8 mouse cellular contexts compared by ENCODE assay signal in genomic region chr12:80894973-80895570, GRCm38 (mm10). TPM values are rescaled to one million over a fixed set of nuclear protein-coding genes. Genes with fewer than 3 reads are reported as not detected.
DNase-seq lines count a peak whose midpoint lies in the region; ATAC-seq and TF ChIP-seq lines count a peak whose summit lies in the region.

No protein-coding gene starts in this region.

- no peaks in the 10 kb centered on the region for H3K36me3 ChIP-seq in CH12.LX (replicated peaks in 1 of 2; ENCODE audit: control insufficient read depth in 1 of 2, insufficient read depth in 1 of 2, low read length in 1 of 2)
- no peaks in the 10 kb centered on the region for H3K36me3 ChIP-seq in heart, embryonic 14.5 days (ENCODE audit: control insufficient read depth, insufficient read depth, low read length)
- H3K36me3 ChIP-seq in kidney, postnatal 0 days (ENCODE audit: insufficient read depth, low read length): no peaks in the 10 kb centered on the region
- H3K36me3 ChIP-seq in liver, adult 2 months (ENCODE audit: control insufficient read depth, insufficient read depth, low read length): no peaks in the 10 kb centered on the region
- H3K36me3 ChIP-seq in myocyte (ENCODE audit: control insufficient read depth, insufficient read depth): no peaks in the 10 kb centered on the region
- no peaks in the 10 kb centered on the region for H3K36me3 ChIP-seq in stomach, embryonic 14.5 days (ENCODE audit: control insufficient read depth, insufficient read depth, low read length)

- dilution Hi-C loops in CH12.LX (cut with MboI; ENCODE audit: extremely low pct_ligation_motif_present, extremely low pct_unique_long_range_greater_than_20kb, low sequenced_read_pairs): no loop called here

- peak; percentile 100 for TF ChIP-seq RAD21 in CH12.LX (IDR thresholded peaks at IDR 0.05; ENCODE audit: low read depth, low read length)

- H3K79me2 ChIP-seq in CH12.LX (replicated peaks; ENCODE audit: control insufficient read depth, extremely low read depth, insufficient read depth, poor library complexity, severe bottlenecking) (no peaks in the 10 kb centered on the region), myocyte (ENCODE audit: control insufficient read depth, insufficient read depth) (no peaks in the 10 kb centered on the region)
- no peaks in the 10 kb centered on the region for H3K79me2 ChIP-seq in liver, adult 2 months (ENCODE audit: control insufficient read depth, insufficient read depth, low read length)

- ATAC-seq in erythroblast, adult 5-6 weeks (replicated peaks; ENCODE audit: low FRiP score, poor library complexity, severe bottlenecking): peak; percentile 90
- no peak for ATAC-seq in heart, embryonic 14.5 days (ENCODE audit: insufficient number of reproducible peaks, insufficient read depth, low FRiP score, low read depth)
- ATAC-seq in kidney, postnatal 0 days (replicated peaks; ENCODE audit: low FRiP score, low read depth): peak; percentile 36; the same call in 1 of the 2 replicates
- peak; percentile 90; the same call in 1 of the 2 replicates for ATAC-seq in stomach, embryonic 14.5 days (ENCODE audit: insufficient number of reproducible peaks, insufficient read depth, low FRiP score, low read depth)

- peak; percentile 57 for DNase-seq in CH12.LX (ENCODE audit: extremely low read depth)
- DNase-seq in brain, embryonic 14.5 days (ENCODE audit: low read depth): peak; percentile 94
- peak; percentile 93 for DNase-seq in kidney, postnatal 0 days (ENCODE audit: low spot score)
- DNase-seq in liver, adult 2 months (ENCODE audit: extremely low read depth, low read depth, low spot score): peak; percentile 75

- H3K27ac ChIP-seq in CH12.LX (ENCODE audit: insufficient read depth, low read depth): no peak overlapping the region
- H3K27ac ChIP-seq in heart, embryonic 14.5 days (replicated peaks in 1 of 2; ENCODE audit: control insufficient read depth in 1 of 2, insufficient read depth in 1 of 2, low read depth in 2 of 2, low read length in 2 of 2): no peak overlapping the region
- H3K27ac ChIP-seq in kidney, postnatal 0 days: no peak overlapping the region
- H3K27ac ChIP-seq in liver, adult 2 months (replicated peaks; ENCODE audit: insufficient read depth, low read depth, low read length): no peak overlapping the region
- H3K27ac ChIP-seq in stomach, embryonic 14.5 days (ENCODE audit: low read length): no peak overlapping the region

- no peak overlapping the region for H3ac ChIP-seq in myocyte (ENCODE audit: control insufficient read depth, insufficient read length)

- TF ChIP-seq CTCF in CH12.LX (conservative IDR thresholded peaks at IDR 0.05 in 1 of 2, IDR thresholded peaks at IDR 0.05 in 1 of 2; ENCODE audit: low read depth in 2 of 2, low read length in 2 of 2): peak; percentile 91 to 99
- TF ChIP-seq CTCF in brain, embryonic 14.5 days (IDR thresholded peaks at IDR 0.05; ENCODE audit: borderline replicate concordance, extremely low read depth, insufficient read depth, insufficient read length): peak; percentile 100
- TF ChIP-seq CTCF in kidney, postnatal 0 days (IDR thresholded peaks at IDR 0.05; ENCODE audit: low read depth): peak; percentile 98
- peak; percentile 100 for TF ChIP-seq CTCF in liver, adult 2 months (IDR thresholded peaks at IDR 0.05; ENCODE audit: low read depth, low read length)

- no peak for TF ChIP-seq EP300 in CH12.LX (IDR thresholded peaks at IDR 0.05; ENCODE audit: low read length)

- TF ChIP-seq POLR2A in CH12.LX (IDR thresholded peaks at IDR 0.05; ENCODE audit: low read depth, low read length) (no peak), myocyte (IDR thresholded peaks at IDR 0.05; ENCODE audit: insufficient read length, low read depth) (no peak)
- TF ChIP-seq POLR2A in brain, embryonic 14.5 days (IDR thresholded peaks at IDR 0.05; ENCODE audit: borderline replicate concordance, extremely low read depth, insufficient read depth, insufficient read length, poor library complexity, severe bottlenecking): no peak
- TF ChIP-seq POLR2A in liver, adult 2 months (IDR thresholded peaks at IDR 0.05; ENCODE audit: extremely low read depth, insufficient read depth, low read length): no peak

- H3K27me3 ChIP-seq in CH12.LX (replicated peaks) (peaks cover 14% of the 10 kb centered on the region), myocyte (ENCODE audit: control insufficient read depth, insufficient read depth, insufficient read length) (peaks cover 8% of the 10 kb centered on the region)
- H3K27me3 ChIP-seq in heart, embryonic 14.5 days (ENCODE audit: control insufficient read depth, insufficient read depth, low read length): no peaks in the 10 kb centered on the region; the same call in 1 of the 2 replicates
- no peaks in the 10 kb centered on the region for H3K27me3 ChIP-seq in kidney, postnatal 0 days (ENCODE audit: insufficient read depth, low read length)
- no peaks in the 10 kb centered on the region for H3K27me3 ChIP-seq in liver, adult 2 months (ENCODE audit: control insufficient read depth, insufficient read depth, low read length)
- H3K27me3 ChIP-seq in stomach, embryonic 14.5 days (ENCODE audit: control insufficient read depth, insufficient read depth, low read length): no peaks in the 10 kb centered on the region

- in situ Hi-C loops in CH12.LX (cut with MboI; ENCODE audit: low pct_ligation_motif_present, low pct_unique_long_range_greater_than_20kb, low sequenced_read_pairs): loop anchor here (5.0 kb wide), 1 partner anchor 128 kb away; no protein-coding TSS in a partner anchor

- no peak overlapping the region for H3K9ac ChIP-seq in CH12.LX (ENCODE audit: insufficient read depth, low read depth)
- no peak overlapping the region for H3K9ac ChIP-seq in heart, embryonic 14.5 days (ENCODE audit: low read length)
- no peak overlapping the region for H3K9ac ChIP-seq in kidney, postnatal 0 days (ENCODE audit: low read depth, low read length)
- no peak overlapping the region for H3K9ac ChIP-seq in liver, adult 2 months (ENCODE audit: low read depth, low read length)
- no peak overlapping the region for H3K9ac ChIP-seq in stomach, embryonic 14.5 days (replicated peaks; ENCODE audit: low read depth, low read length)

- H3K4me1 ChIP-seq in CH12.LX (ENCODE audit: control insufficient read depth in 1 of 2, insufficient read depth in 2 of 2): no peaks in the 10 kb centered on the region
- peaks cover 0 to 3% of the 10 kb centered on the region in 2 experiments; a peak in 1 of 4 replicates for H3K4me1 ChIP-seq in heart, embryonic 14.5 days (ENCODE audit: control insufficient read depth in 2 of 2, insufficient read depth in 2 of 2, low read length in 2 of 2)
- H3K4me1 ChIP-seq in kidney, postnatal 0 days (replicated peaks; ENCODE audit: insufficient read depth, low read length): no peaks in the 10 kb centered on the region
- peaks cover 4% of the 10 kb centered on the region; the same call in 1 of the 2 replicates for H3K4me1 ChIP-seq in liver, adult 2 months (ENCODE audit: control insufficient read depth, insufficient read depth, low read length)
- no peaks in the 10 kb centered on the region for H3K4me1 ChIP-seq in stomach, embryonic 14.5 days (ENCODE audit: control insufficient read depth, insufficient read depth, low read length)

- H3K4me2 ChIP-seq in CH12.LX (ENCODE audit: insufficient read depth, low read depth, poor library complexity, severe bottlenecking): peak overlapping the region; percentile 29; the same call in 1 of the 2 replicates
- peak overlapping the region; percentile 45 for H3K4me2 ChIP-seq in heart, embryonic 14.5 days (ENCODE audit: low read length)
- H3K4me2 ChIP-seq in kidney, postnatal 0 days (ENCODE audit: low read length): peak overlapping the region; percentile 43
- peak overlapping the region; percentile 63 for H3K4me2 ChIP-seq in myocyte (ENCODE audit: low read depth)
- peak overlapping the region; percentile 30; the same call in 1 of the 2 replicates for H3K4me2 ChIP-seq in stomach, embryonic 14.5 days (replicated peaks; ENCODE audit: low read depth, low read length)

- H3K9me3 ChIP-seq in CH12.LX (replicated peaks; ENCODE audit: low read length): peaks cover 4% of the 10 kb centered on the region
- H3K9me3 ChIP-seq in heart, embryonic 14.5 days (ENCODE audit: control insufficient read depth, low read length): peaks cover 3% of the 10 kb centered on the region; the same call in 1 of the 2 replicates
- no peaks in the 10 kb centered on the region for H3K9me3 ChIP-seq in kidney, postnatal 0 days (replicated peaks; ENCODE audit: low read length)
- no peaks in the 10 kb centered on the region for H3K9me3 ChIP-seq in stomach, embryonic 14.5 days (ENCODE audit: control insufficient read depth, low read depth, low read length)

- WGBS in heart, embryonic 14.5 days: 14% methylated on average over 19 of the region's 19 CpGs
- 16% methylated on average over 19 of the region's 19 CpGs for WGBS in kidney, postnatal 0 days
- WGBS in liver, adult 2 months: 21% methylated on average over 19 of the region's 19 CpGs
- WGBS in stomach, embryonic 14.5 days: 15% methylated on average over 19 of the region's 19 CpGs

- no peak overlapping the region for H3K4me3 ChIP-seq in CH12.LX (replicated peaks in 1 of 3; ENCODE audit: low read depth in 2 of 3, low read length in 2 of 3, poor library complexity in 1 of 3)
- peak overlapping the region in 1 of 2 experiments; percentile 18; a peak in 1 of 4 replicates for H3K4me3 ChIP-seq in heart, embryonic 14.5 days (ENCODE audit: control insufficient read depth in 1 of 2, insufficient read depth in 1 of 2, low read depth in 1 of 2, low read length in 2 of 2)
- H3K4me3 ChIP-seq in kidney, postnatal 0 days (replicated peaks; ENCODE audit: low read depth, low read length): no peak overlapping the region
- H3K4me3 ChIP-seq in liver, adult 2 months (ENCODE audit: insufficient read depth, low read depth, low read length): no peak overlapping the region
- no peak overlapping the region for H3K4me3 ChIP-seq in myocyte
- no peak overlapping the region for H3K4me3 ChIP-seq in stomach, embryonic 14.5 days (ENCODE audit: low read depth, low read length)

TF ChIP-seq in CH12.LX, 34 proteins besides CTCF, POLR2A, EP300 and RAD21 (continues in another document):
- TF ChIP-seq HCFC1 (IDR thresholded peaks at IDR 0.05; ENCODE audit: low read depth, low read length): no peak

TF ChIP-seq in myocyte, 11 proteins besides CTCF, POLR2A, EP300 and RAD21 (continues in another document):
- no peak for TF ChIP-seq TCF12 (IDR thresholded peaks at IDR 0.05; ENCODE audit: insufficient read depth, poor library complexity, severe bottlenecking)

RNA-seq across cellular contexts. Expression of gene Srsf5, which starts 50.2 kb away (rescaled TPM):
- total RNA-seq in CH12.LX (2012; rRNA removed) (260 and 311 TPM in 2 replicates), CH12.LX (2014; rRNA removed) (459 and 511 TPM in 2 replicates)
- polyA plus RNA-seq in CH12.LX (2012; ENCODE audit: insufficient read length, low read depth) (549 and 597 TPM in 2 replicates), myocyte (2012; fragmentation: generic; extraction: Trizol) (123 TPM)
- 544 and 552 TPM in 2 replicates for polyA plus RNA-seq in brain, embryonic 14.5 days (2012; rRNA removed)
- 231 and 263 TPM in 2 replicates for total RNA-seq in erythroblast, adult 5-6 weeks (2015; ENCODE audit: low replicate concordance)
- 732 and 764 TPM in 2 replicates for total RNA-seq in erythroblast, adult 5-6 weeks (2017; ENCODE audit: low replicate concordance)
- polyA plus RNA-seq in heart, embryonic 14.5 days (2014; fragmentation: Nextera tagmentation; extraction: Ambion mirVana): 208 and 242 TPM in 2 replicates
- 659 and 670 TPM in 2 replicates for polyA plus RNA-seq in kidney, postnatal 0 days (2015; fragmentation: Nextera tagmentation; extraction: Ambion mirVana)
- total RNA-seq in liver, adult 2 months (2014; rRNA removed): 232 and 331 TPM in 2 replicates
- 198 and 238 TPM in 2 replicates for polyA plus RNA-seq in liver, adult 2 months (2012; rRNA removed)
- polyA plus RNA-seq in stomach, embryonic 14.5 days (2014; fragmentation: Nextera tagmentation; extraction: Ambion mirVana): 312 and 364 TPM in 2 replicates
